Mouse (Mus musculus) spleen, adult 2 months (tissue): ENCODE data around the gene Adamtsl5.

ENCODE experiments used
- CTCF ChIP-seq: fragments of 200-500 bp; IDR thresholded peaks from 2 replicates; pipeline ENCODE4 v1.5.1; 2011; ENCODE audit warnings: mild to moderate bottlenecking, inconsistent platforms; ENCODE audit not compliant: insufficient read depth, insufficient read length, insufficient replicate concordance; ENCODE audit errors: extremely low read depth
- POLR2A ChIP-seq: fragments of 200-500 bp; IDR thresholded peaks from 2 replicates; pipeline ENCODE4 v1.6.1; 2011; ENCODE audit warnings: low read depth, low read length, inconsistent platforms

GRCm38 (mm10) chr10:80321670-80322581 lies 26.3 kb downstream of the Adamtsl5 start:
- TF ChIP-seq CTCF = no peak
- TF ChIP-seq POLR2A = no peak
